Mouse (Mus musculus) left cerebral cortex, postnatal 4 days (tissue): ENCODE results near the gene Plce1. TPM values are rescaled to one million over a fixed set of nuclear protein-coding genes. Genes with fewer than 3 reads are reported as not detected.
"Not testable (repeated sequence)": the region's sequence is repeated elsewhere in the genome, so short reads cannot be mapped to it uniquely, and the experiment has no call there.

ENCODE experiments used
- DNase-seq: peaks from one replicate; pipeline ENCODE4 v3.0.0-alpha.2; 2022
- intact Hi-C: fragments of 180-260 bp; cut with DNase I; formaldehyde crosslinking; loops from one replicate; pipeline ENCODE4 v1.15.1; 2025
- total RNA-seq, 2 experiments: library from RNA; stranded (reverse); gene quantifications; 2 replicates each; pipeline ENCODE4 v1.2.3; 2021

Gene Plce1
- total RNA-seq, 2 experiments from 2014 or later: 9.0 to 9.1 TPM

DNA sequence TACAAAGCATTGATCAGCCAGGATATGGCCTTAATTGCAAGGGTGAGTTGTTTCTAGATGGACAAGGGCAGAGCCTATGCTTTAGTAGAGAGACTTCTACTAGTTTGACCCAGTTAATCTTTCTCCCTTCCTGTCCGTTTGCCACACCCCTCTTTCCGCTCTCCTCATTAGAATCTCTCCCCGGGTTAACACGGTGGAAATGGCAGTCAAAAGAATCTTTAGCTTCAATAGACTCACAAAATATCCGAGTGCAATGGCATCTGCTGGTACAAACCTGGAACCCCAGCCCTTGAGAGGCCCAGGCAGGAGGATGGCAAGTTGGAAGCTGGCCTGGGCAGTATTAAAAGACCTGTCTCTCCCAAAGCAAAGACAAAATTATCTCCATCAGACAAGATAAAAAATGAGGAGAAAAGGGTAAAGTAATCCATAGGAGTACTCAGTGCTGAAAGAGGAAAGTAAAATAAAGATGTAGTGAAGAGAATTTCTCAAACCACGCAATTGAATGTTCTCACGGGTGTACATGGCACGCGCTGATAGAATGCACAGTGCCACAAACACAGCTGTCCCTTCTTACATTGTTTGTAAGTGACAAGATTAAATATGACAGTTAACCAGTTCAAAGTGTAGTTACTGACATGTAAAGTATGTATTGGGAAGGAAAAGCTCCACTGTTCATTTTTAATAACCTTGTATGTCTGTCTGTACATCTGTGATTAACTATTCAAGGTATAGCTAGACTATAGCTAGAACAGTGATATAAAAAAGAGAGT is 145.5 kb downstream of the Plce1 start:
- DNase-seq: no peak
- intact Hi-C loops: no loop called here

GRCm38 (mm10) chr19:38627075-38627768 is 146.3 kb downstream of the Plce1 start:
- intact Hi-C loops: no loop called here
- DNase-seq: no peak

- intact Hi-C loops: no loop called here
- no peak for DNase-seq
Measured at GRCm38 (mm10) chr19:38632251-38632650, 151.3 kb downstream of the Plce1 start.

DNA sequence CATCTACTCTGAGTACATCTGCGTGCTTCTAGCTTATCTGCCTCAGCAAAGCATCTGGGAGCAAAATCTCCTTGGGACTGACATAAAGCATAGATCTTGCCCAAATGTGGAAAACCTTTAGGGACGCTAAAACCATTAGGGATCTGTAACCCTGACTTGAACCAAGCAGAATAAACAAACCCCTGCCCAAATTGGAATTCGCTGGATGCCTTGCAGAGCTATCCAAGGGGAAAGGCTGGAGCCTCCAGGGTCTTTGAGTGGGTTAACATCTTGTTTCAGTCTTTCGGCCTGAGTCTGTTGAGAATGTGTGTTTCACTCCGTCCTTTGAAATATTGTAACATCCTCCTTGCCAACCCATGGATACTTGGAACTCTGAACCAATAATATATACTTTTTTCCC is 152.4 kb downstream of the Plce1 start:
- DNase-seq: no peak
- intact Hi-C loops: no loop called here

GRCm38 (mm10) chr19:38639050-38639449 is 158.1 kb downstream of the Plce1 start:
- no peak for DNase-seq
- intact Hi-C loops: no loop called here

- intact Hi-C loops: no loop called here
- peak; percentile 73 for DNase-seq
Measured at GRCm38 (mm10) chr19:38639805-38640204, 158.9 kb downstream of the Plce1 start.

- DNase-seq, intact Hi-C loops: not testable (repeated sequence)
Measured at GRCm38 (mm10) chr19:38642515-38642914, 161.6 kb downstream of the Plce1 start.

DNA sequence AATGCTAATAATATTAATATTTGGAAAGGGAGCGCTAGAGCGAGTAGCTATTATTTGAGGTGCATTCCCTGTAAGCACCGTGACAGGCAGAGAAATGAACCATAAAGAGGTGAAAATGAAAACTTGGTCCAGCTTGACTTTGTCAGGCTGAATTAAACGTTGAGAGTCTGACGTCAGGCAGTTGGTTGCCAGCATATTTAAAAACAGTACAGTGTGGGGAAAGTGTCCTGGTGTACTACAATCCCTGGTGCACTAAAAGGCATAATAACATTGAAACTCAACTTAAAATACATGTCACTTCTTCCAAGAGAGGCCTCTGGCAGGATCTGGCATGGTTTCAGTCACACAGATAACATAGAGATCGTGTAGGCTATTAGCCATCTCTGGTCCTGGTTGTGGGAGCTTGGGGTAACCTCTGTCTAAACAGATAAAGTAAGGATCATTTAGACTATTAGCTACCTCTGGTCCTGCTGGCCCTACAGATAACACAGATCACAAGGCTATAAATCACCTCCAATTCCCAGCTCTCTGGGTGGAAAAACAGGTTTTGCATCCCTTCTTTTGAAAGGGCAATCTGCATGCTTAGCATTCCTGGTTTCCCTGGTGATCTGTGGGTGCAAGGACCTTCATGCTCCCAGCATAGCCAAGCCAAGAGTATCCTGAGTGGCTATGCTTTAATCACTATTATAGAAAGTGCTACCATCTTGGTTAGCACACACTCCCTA is 164.1 kb downstream of the Plce1 start:
- no peak for DNase-seq
- intact Hi-C loops: no loop called here

GRCm38 (mm10) chr19:38657980-38658379 is 177.1 kb downstream of the Plce1 start:
- DNase-seq: no peak
- intact Hi-C loops: no loop called here

GRCm38 (mm10) chr19:38665398-38665797 is 184.5 kb downstream of the Plce1 start:
- intact Hi-C loops: no loop called here
- DNase-seq: no peak

DNA sequence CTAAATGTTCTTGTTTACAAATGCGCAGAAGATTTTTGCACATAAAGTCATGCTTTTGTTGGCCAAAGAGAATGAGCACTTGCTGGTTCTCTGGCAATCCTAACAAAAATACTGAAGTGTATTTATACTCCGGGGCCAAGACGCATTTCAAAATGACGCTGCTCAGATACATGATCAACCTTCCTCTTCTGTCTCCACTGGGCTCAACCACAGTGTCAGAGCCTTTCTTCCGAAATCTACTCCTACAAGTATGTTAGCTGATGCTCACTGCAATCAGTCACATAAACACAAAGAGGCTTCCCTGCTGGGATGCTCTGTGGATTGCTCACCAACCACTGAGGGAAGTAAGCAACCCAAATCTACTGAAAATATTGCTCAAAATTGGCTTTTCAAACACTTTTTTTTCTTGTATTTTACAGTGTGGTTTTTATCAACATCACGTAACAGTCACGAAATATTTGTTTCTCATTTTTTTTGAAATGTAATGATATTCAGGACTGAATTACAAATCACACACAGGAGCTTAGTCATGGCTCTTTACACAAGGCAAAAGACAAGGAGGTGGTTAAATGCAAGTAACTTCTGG is 191.2 kb downstream of the Plce1 start:
- intact Hi-C loops: no loop called here
- no peak for DNase-seq

DNA sequence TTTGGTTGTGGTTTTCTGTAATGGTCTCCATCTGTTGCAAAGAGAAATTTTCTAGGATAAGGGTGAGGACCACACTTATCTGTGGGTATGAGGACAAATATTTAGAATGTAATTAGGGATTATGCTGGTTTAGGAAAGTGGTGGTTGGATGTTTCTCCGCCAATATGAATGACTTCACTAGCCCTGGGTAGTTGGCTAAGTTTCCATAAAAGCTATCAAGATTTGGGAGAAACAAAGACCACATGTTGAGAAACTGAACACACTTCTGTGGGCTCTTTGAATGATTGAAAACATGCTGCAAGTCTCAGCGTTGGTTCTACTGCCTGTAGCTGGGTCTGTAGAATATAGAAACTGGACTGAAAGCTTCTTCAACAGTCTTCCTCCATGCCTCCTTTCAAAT is 193.0 kb downstream of the Plce1 start:
- intact Hi-C loops: no loop called here
- no peak for DNase-seq

- DNase-seq: no peak
- intact Hi-C loops: no loop called here
Measured at GRCm38 (mm10) chr19:38678655-38679054, 197.7 kb downstream of the Plce1 start.

GRCm38 (mm10) chr19:38679520-38679919 is 198.6 kb downstream of the Plce1 start:
- intact Hi-C loops: no loop called here

GRCm38 (mm10) chr19:38687326-38687725 is 206.4 kb downstream of the Plce1 start:
- intact Hi-C loops: no loop called here
- no peak for DNase-seq

More at GRCm38 (mm10) chr19:38679520-38679919, 198.6 kb downstream of the Plce1 start:
- no peak for DNase-seq

DNA sequence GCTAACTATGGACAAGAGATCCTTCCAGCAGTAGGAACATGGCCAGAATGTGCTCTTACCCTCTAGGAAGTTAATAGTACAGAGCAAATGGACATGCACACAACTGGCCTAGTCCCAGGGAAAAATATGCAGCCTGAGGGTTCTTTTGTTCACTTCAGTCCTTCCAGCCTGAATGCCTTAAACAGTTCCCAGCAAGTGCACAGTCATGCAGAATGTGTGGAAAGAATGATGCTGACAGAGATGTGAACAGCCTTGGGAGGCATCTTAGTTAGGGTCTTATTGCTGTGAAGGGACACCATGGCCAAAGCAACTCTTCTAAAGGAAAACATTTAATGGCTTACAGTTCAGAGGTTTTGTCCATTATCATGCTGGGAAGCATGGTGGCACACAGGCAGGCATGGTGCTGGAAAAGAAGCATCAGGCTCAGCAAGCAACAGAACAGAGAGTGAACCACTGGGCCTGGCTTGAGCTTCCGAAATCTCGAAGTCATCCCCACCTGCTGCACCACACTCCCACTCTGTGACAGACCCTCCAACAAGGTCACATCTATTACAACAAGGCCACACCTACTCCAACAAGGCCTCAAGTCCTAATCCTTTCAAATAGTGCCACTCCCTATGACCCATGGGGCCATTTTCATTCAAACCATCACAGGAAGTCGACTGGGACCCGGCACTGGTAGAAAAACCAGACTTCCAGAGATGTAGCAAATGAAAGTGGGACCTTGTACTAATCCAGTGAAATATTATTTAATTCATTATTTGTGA is 208.0 kb downstream of the Plce1 start:
- intact Hi-C loops: no loop called here

GRCm38 (mm10) chr19:38690276-38690675 is 209.4 kb downstream of the Plce1 start:
- DNase-seq: no peak
- intact Hi-C loops: no loop called here

More for the DNA sequence above, 208.0 kb downstream of the Plce1 start:
- DNase-seq: no peak

GRCm38 (mm10) chr19:38691533-38691932 is 210.6 kb downstream of the Plce1 start:
- DNase-seq: no peak
- intact Hi-C loops: no loop called here

DNA sequence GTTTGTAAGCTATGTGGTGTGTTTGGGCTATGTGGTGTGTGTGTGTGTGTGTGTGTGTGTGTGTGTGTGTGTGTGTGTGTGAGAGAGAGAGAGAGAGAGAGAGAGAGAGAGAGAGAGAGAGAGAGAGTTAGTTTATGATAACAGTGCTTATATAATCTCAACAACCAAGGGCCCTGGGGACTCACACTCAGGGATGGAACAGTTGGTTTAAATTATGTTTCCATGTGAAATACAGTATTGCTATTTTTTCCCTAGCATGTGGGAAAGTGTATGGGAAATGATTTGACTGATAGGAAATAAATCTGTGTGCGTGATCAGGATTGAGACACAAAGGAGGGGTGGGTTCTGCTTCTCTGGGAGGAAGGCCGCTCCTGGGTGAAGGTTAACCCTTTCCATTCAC is 212.4 kb downstream of the Plce1 start:
- DNase-seq: no peak
- intact Hi-C loops: no loop called here

- intact Hi-C loops: no loop called here
Measured at GRCm38 (mm10) chr19:38693769-38694168, 212.9 kb downstream of the Plce1 start.

More at GRCm38 (mm10) chr19:38693769-38694168, 212.9 kb downstream of the Plce1 start:
- no peak for DNase-seq
